Mouse (Mus musculus): Measurements from ENCODE around the gene Cdk2ap2.

DNA sequence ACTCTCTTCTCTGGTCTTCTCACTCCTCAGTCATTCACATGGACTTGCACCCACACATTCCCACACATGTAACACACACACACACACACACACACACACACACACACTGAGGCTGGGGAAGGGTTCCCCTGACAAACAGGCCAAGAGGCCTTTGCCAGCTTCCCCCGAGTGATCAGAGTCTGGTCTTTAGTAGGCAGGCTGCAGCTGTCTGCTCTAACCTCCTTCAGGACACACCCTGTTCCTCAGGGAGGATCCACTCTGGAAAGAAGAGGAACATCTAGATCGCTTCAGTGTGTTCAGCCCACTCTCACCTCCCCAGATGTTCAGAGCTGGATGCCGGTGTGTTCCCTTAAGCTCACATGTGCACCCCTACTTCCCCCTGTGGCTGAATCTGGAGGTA lies 2.6 kb upstream of the Cdk2ap2 start:
- no peak for TF ChIP-seq CTCF (IDR thresholded peaks at IDR 0.05; ENCODE audit: extremely low read depth, insufficient read depth, insufficient read length, insufficient replicate concordance)
- no peak for TF ChIP-seq POLR2A (IDR thresholded peaks at IDR 0.05; ENCODE audit: low read depth, low read length)
